Mouse (Mus musculus) gastrocnemius, adult 18-20 months (tissue): ENCODE data around the gene Spem1. TPM values are rescaled to one million over a fixed set of nuclear protein-coding genes. Genes with fewer than 3 reads are reported as not detected.

ENCODE experiments used
- DNase-seq: peaks from one replicate; pipeline ENCODE4 v3.0.0; 2021; ENCODE audit warnings: low spot score
- total RNA-seq, 2 experiments: library from RNA; stranded (reverse); gene quantifications; 2 replicates each; pipeline ENCODE4 v1.2.3; 2021

Gene Spem1
- total RNA-seq, 2 experiments from 2014 or later = not detected

- DNase-seq = peak; percentile 36
Measured at GRCm38 (mm10) chr11:69836703-69837576, 15.0 kb upstream of the Spem1 start.

GRCm38 (mm10) chr11:69835966-69836335 is 14.0 kb upstream of the Spem1 start:
- DNase-seq = no peak

- no peak for DNase-seq
Measured at GRCm38 (mm10) chr11:69835326-69835965, 13.5 kb upstream of the Spem1 start.

GRCm38 (mm10) chr11:69834001-69834549 is 12.1 kb upstream of the Spem1 start:
- no peak for DNase-seq

GRCm38 (mm10) chr11:69833554-69833953 is 11.6 kb upstream of the Spem1 start:
- DNase-seq = no peak

GRCm38 (mm10) chr11:69828832-69829231 is 6.9 kb upstream of the Spem1 start:
- DNase-seq = no peak

- no peak for DNase-seq
Measured at GRCm38 (mm10) chr11:69823456-69823855, 1.5 kb upstream of the Spem1 start.

GRCm38 (mm10) chr11:69818871-69819270 is 3.1 kb downstream of the Spem1 start:
- no peak for DNase-seq

- no peak for DNase-seq
Measured at GRCm38 (mm10) chr11:69818365-69818764, 3.6 kb downstream of the Spem1 start, which contains the start of gene Spem2. Gene Spem2, minus strand, starts transcription at chr11:69818465.

- DNase-seq = no peak
Measured at GRCm38 (mm10) chr11:69816520-69816919, 5.5 kb downstream of the Spem1 start.

- no peak for DNase-seq
Measured at GRCm38 (mm10) chr11:69815155-69815554, 6.8 kb downstream of the Spem1 start, which contains the start of gene Gm39566. Gene Gm39566, minus strand, starts transcription at chr11:69815298.

- DNase-seq = no peak
Measured at GRCm38 (mm10) chr11:69810280-69810679, 11.7 kb downstream of the Spem1 start.

- DNase-seq = no peak
Measured at GRCm38 (mm10) chr11:69807641-69808040, 14.3 kb downstream of the Spem1 start.

- DNase-seq = no peak
Measured at GRCm38 (mm10) chr11:69806378-69806777, 15.6 kb downstream of the Spem1 start.

GRCm38 (mm10) chr11:69804972-69805909 is 16.7 kb downstream of the Spem1 start, which contains the start of gene Tmem102:
Gene Tmem102, minus strand, starts transcription at chr11:69805624.
- no peak for DNase-seq

- DNase-seq = no peak
Measured at GRCm38 (mm10) chr11:69804652-69804940, 17.4 kb downstream of the Spem1 start.

GRCm38 (mm10) chr11:69803786-69804651 is 18.0 kb downstream of the Spem1 start:
- DNase-seq = peak; percentile 70

GRCm38 (mm10) chr11:69803328-69803727 is 18.7 kb downstream of the Spem1 start:
- DNase-seq = no peak

GRCm38 (mm10) chr11:69802648-69803105 is 19.3 kb downstream of the Spem1 start:
- peak; percentile 88 for DNase-seq

GRCm38 (mm10) chr11:69801379-69801977 is 20.5 kb downstream of the Spem1 start, which contains the start of gene Fgf11:
Gene Fgf11, minus strand, starts transcription at chr11:69801857.
- no peak for DNase-seq
